Mouse (Mus musculus) left cerebral cortex, postnatal 4 days (tissue): ENCODE measurements around the gene Fank1. TPM values are rescaled to one million over a fixed set of nuclear protein-coding genes. Genes with fewer than 3 reads are reported as not detected.

Source experiments
- DNase-seq: peaks from one replicate; pipeline ENCODE4 v3.0.0-alpha.2; 2022
- intact Hi-C: fragments of 180-260 bp; cut with DNase I; formaldehyde crosslinking; loops from one replicate; pipeline ENCODE4 v1.15.1; 2025
- total RNA-seq, 2 experiments: library from RNA; stranded (reverse); gene quantifications; 2 replicates each; pipeline ENCODE4 v1.2.3; 2021

Fank1 gene
- total RNA-seq, 2 experiments from 2014 or later = 3.5 to 4.9 TPM

DNA sequence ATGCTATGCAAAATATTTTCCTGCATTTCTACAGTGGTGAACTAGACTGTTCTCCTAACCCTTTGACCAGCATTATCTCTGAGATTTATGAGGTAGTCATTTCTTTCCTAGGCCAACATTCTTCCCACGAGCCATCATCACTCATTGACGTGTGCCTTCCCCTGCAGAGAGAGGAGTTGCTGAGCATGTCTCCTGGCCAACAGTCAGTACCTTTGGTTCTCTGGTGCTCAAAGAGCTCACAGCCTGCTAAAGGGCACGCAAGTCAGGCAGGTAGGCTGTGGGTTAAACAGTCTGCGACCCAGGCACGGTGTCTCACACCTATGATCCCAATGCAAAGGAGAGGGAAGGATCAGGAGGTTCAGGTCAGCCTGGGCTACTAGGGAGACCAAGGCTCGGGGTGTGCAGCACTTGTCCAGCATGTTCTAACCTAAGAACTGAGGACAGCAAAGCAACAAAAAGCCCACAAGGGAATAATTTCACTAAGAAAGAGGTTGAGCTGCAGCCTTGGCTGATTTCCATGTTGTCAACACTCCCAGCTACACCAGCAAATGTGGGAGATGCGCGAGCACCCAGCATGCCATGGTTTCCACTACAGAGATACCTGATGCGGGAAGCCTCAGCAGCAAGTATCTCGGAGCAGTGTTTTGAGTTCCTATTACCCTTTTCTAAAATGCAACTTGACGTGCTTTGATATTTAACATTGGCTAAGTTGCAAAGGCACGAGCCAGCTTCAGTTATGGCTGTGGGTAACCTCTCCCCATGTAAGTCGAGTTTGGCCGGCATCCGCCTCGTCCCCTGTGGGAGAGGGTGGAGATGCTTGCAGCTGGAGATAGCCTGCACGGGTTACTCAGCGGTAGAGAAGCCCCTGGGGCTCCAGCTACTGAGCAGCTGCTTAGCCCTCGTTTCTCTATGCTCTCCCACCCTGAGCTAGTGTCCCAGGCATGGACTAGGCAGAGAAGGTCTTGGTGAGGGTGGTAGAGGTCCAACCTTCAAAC is 112.6 kb downstream of the Fank1 start:
- intact Hi-C loops = no loop called here
- no peak for DNase-seq

DNA sequence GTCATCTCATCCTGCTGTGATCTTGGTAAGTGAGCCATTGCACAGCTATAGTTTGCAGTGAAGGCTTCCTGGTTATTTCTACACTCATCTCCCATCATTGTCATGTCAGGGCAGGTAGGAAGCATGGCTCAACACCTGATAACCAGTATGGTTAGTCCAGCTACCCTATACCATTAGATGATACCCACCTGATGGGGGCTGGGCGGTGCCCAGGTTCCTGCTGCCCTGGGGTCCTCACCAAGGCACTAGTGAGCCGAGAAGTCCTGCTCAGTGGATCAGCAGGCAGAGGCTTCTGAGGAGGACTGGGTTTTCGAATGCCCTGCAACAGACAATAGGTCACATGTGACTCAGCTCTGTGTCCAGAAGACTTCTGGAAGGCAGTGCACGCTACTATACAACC is 113.3 kb downstream of the Fank1 start:
- intact Hi-C loops = no loop called here
- DNase-seq = no peak

DNA sequence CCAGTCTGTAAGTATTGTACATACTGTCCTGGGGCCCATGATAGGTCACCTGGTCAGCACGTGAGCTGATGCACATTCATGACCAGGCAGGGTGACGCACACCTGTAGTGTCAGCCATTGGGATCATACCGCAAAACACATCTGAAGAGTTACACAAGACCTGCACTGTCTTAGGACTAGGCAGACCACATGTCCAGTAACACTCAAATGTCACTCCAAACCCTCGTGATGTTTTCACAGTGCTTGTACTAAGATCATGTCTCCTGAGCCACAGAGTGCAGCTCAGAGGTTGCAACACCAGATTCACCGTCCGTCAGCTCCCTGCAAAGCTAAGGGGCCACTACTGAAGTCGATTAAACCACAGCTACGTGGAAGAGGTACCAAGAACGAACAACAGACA is 114.6 kb downstream of the Fank1 start:
- intact Hi-C loops = no loop called here
- DNase-seq = no peak

DNA sequence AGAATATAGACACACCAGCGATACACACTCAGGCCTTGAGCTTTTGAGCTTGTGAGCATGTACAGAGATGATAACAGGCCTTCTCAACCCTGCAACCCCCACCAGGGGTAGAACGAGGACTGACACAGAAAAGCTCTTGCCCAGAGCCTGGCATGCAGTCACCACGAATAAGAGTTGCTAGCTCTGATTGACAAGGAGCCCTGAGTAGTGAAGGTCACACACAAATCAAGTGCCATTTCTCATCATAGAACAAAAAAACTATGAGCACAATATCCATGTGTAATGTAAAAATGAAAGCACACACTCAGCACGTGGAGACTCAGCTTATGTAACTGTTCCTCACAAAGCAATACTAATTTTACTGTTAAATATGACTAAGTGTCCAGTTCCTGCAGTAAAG is 115.1 kb downstream of the Fank1 start:
- intact Hi-C loops = no loop called here
- no peak for DNase-seq

DNA sequence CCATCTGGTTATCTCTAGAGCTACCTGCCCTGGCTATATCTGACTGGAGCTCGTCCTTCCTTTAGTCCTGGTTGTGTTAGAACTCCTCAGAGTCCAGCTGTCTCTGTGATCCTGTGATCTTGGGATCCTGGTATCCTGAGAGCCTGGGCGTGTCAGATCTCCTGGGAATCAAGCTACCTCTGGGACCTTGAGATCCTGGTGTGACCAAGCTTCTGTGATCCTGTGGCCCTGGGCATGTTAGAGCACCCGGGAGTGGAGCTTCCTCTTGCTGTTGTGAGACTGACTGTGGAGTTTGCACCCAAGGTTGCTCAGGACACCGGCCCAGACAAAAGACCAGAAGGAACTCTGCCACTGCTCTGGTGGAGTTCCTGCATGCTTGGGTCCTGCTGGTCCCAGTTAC is 122.7 kb downstream of the Fank1 start:
- no peak for DNase-seq
- intact Hi-C loops = no loop called here

DNA sequence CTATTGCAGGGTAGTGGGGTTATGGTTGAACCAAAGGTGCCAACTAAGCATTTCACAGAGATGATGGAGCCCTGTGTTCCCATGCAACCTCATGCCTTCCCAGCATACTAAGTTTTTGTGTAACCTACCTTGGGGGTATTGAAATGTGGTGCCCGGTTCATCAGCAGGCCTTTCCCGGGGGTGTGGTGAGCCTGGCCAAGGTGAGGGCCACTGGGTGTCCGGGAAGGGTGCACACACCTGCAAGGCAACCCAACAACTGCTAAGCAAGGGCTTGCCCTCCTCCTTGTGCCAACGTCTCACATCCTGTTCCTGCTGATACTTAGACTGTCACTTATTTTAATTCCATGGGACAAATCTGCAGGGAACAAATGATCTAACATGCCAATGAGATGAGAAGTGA is 132.3 kb downstream of the Fank1 start:
- no peak for DNase-seq
- intact Hi-C loops = no loop called here

DNA sequence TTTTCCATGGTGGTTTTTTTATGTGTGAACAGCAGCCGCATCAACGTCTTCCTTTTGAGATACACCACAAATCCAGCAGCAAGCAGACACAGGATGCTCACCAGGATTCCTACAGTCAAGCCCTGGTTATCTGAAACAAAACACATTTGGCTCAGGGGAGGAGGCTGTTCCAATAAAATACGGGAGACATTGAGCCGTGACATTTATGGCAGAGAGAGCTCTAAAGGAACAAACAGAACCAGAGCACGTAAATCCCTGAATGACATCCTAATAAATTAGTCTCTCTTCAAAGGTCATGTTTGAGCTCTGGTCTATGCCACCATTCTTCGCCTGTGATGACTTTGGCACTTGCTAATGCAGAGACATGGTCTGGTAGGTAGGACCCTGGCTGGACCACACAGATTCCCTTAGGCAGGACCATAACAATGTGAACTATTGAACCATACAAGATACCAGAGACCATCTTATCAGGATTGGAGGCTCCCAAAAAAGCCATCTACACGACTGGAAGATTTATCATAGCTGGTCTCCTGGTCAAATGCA is 133.2 kb downstream of the Fank1 start:
- intact Hi-C loops = no loop called here
- no peak for DNase-seq

DNA sequence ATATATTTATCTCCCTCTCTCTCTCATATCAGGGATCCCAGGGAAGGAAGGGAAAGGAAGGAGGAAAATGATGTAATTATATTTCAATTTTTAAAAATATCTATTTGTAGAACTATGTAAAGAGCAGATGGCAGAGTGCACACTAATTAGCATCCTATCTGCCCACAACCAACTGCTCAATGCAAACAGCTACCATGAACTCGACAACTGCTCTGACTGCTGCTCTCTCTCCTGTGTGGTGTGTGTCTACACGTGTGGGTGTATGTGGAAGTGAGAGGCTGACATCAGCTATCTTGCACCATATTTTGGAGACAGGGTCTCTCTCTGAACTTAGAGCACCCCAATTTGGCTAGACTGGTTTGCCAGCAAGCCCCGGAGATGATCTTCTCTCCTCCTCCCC is 135.2 kb downstream of the Fank1 start:
- DNase-seq = no peak

DNA sequence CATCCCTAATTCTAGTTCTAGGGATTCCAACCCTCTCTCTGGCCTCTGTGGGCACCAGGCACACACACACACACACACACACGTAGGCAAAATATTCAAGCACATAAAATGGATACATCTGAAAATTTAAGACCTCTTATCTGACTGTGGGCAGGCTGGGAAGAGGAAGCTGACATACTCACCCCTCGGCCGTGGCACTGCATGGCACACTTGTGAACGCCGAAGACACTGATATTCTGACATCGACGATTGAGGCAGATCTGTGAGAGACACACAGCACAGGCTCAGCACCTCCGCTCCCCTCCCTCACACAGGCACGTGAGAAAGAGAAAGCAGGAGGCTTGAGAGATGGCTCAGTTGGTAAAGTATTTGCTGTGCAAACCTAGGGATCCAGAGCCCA is 139.6 kb downstream of the Fank1 start:
- intact Hi-C loops = no loop called here
- DNase-seq = no peak

More for the DNA sequence above, 135.2 kb downstream of the Fank1 start:
- intact Hi-C loops = no loop called here

DNA sequence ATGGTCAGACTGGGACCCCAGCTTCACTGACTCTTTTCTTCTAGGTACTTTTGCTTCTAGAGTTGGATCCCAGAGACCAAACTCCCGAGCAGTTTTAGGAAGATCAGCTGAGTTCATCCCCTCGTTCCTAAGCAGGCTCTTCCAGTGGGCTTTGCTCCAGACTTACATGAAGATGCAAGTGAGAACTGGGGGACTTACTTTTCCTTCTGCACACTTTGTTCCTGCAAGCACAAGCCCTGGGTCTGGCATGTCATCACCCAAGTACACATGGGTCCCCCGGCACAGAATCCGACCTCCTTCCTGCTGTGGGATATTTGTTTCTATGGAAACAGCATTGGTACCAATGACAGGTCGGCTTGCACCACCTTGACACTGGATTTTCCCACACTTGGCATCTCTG is 142.6 kb downstream of the Fank1 start:
- intact Hi-C loops = no loop called here

DNA sequence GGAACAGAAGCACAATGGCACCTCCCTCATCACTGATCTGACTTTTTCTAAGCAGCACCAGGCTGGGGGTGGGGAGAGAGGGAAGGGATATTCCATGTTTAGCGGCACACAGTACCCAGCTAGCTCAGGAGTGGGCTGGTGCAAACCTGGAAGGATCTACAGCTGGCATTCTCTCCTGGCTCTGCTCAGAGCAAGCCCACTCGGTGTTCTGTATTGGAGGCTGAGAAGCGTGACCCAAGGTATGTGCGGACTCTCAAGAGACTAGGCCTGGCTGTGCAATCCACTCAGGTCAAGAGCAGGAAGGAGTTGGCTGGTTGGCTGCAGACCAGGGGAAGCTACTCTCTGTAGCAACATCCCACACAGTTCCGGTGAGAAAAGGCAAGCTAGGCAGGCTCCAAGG is 143.3 kb downstream of the Fank1 start:
- DNase-seq = no peak
- intact Hi-C loops = no loop called here

More for the DNA sequence above, 142.6 kb downstream of the Fank1 start:
- DNase-seq = no peak

DNA sequence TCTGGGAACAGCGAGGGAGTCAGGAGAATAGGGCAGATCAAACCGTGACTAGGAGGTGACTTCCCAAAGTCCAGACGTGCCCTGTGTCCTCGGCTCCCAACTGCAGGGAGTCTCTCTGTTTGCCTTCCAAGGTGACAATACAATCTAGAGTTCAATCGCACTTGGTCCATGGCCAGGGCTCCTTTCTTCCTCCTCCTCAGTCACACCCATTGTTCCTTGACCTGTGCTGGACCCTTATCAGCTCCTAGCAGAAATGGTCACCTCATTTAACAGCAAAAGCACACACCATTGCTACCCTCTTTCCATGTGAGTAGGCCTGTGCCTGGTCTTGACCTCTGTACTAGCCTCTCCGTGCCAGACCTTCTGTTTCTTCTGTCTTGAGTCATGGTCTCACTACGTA is 144.1 kb downstream of the Fank1 start:
- DNase-seq = no peak
- intact Hi-C loops = no loop called here

DNA sequence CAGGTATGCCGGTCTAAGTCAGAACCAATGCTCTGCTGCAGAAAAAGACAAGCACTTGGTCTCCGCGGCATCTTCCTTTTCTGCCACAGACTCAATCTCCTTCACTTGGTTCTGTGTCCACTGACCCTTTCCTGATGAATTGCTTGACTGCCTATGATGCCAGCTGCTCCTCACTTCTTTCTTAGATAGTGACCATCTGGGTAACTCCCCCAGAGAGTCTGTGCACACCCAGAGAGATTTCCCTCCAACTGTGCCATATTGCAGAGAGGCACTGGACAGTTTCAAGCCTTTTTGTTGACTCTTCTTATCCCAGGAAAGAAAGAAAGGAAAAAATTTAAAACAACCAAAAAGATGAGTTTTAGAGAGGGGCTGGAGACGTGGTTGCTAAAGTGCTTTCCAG is 144.6 kb downstream of the Fank1 start:
- intact Hi-C loops = no loop called here
- no peak for DNase-seq

DNA sequence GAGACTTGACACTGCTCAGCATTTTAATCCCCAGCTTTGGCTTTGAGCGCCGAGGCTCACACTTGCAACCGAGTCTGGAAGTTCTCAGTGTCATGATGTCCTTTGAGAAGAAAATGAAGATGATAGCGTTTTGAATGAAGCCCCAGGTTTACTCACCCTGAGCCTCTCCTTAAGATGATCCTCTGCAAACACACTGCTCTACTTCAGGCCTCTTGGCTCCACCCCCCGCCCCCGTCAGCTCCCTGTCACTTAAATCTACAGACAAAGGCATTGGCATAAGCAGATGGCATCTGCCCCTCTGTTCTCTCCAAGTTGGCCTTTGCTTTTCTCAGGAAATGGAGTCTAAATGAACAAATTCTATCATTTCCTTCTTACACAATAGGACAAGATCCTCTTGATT is 147.3 kb downstream of the Fank1 start:
- intact Hi-C loops = no loop called here
- DNase-seq = peak; percentile 25

DNA sequence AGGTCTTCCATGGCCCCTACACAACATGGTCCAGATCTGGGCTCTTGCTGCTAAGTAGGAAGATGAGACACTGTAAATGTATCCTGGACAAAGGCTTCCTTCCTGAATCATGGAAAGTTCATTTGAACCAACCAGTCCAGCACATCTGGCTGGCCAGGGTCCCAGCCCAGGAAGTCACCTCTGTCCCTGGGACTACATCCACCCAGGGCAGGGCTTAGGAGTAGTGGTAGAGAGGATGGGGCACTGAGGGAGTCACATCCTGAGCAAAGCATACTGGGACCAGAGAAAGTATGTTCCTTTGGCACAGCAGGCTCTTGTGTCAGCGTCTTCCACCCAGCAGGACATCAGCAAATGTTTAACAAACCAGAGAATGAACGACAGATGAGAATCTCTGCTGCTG is 149.1 kb downstream of the Fank1 start:
- no peak for DNase-seq
- intact Hi-C loops = no loop called here

DNA sequence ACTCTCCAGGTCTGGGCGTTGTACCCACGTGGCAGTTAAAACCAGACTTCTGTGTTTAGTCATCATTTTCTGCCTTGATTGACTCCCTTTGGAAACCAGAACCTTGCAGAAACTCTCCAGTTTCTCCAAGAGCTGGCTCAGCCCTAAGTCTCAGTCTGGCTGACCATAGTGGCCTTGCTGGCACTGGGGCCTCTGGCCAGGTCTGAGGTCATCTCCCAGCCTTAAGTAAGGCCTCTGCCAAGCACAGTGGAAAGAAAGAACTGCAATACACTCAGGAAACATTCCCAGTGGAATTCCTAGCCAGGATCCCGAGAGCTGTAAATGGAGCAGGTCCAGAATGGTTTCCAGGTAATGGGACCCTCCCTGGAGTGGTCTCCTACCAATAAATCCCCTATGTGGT is 152.3 kb downstream of the Fank1 start:
- intact Hi-C loops = no loop called here
- DNase-seq = no peak

Other genes starting within 250 kb of the Fank1 start
- not detected for gene Tex36, start 174.7 kb upstream of the Fank1 start, total RNA-seq
- gene Edrf1, start 139.3 kb upstream of the Fank1 start, total RNA-seq = 10 to 100 TPM; 24.3 to 24.5 TPM
- gene Mmp21, start 96.8 kb upstream of the Fank1 start, total RNA-seq = not detected
- gene Bccip, start 67.5 kb upstream of the Fank1 start, total RNA-seq = 10 to 100 TPM; 52.8 to 55.4 TPM
- 10 to 100 TPM; 13.1 to 15.0 TPM for gene Uros, start 66.8 kb upstream of the Fank1 start, total RNA-seq
- 10 to 100 TPM; 48.1 to 52.0 TPM for gene Dhx32, start 5.9 kb downstream of the Fank1 start, total RNA-seq